Mouse (Mus musculus) midbrain, embryonic 15.5 days (tissue): ENCODE data around the gene 1600014C23Rik. TPM values are rescaled to one million over a fixed set of nuclear protein-coding genes. Genes with fewer than 3 reads are reported as not detected.

Experiments used
- ATAC-seq: fragments of 200-750 bp; cut with Nextera tagmentation; replicated peaks from 2 replicates; pipeline ENCODE4 v1.8.0; 2017; ENCODE audit warnings: moderate TSS enrichment
- H3K27ac ChIP-seq: fragments of 300-500 bp; sonication (generic); 2 replicates; pipeline ENCODE4 v1.5.1; 2015; ENCODE audit warnings: mild to moderate bottlenecking, inconsistent platforms
- H3K27me3 ChIP-seq: fragments of 300-500 bp; sonication (generic); replicated peaks from 2 replicates; pipeline ENCODE4 v1.6.1; 2015; ENCODE audit warnings: inconsistent platforms
- H3K36me3 ChIP-seq: fragments of 300-500 bp; sonication (generic); replicated peaks from 2 replicates; pipeline ENCODE4 v1.6.1; 2015; ENCODE audit warnings: inconsistent platforms
- H3K4me1 ChIP-seq: fragments of 300-500 bp; sonication (generic); 2 replicates; pipeline ENCODE4 v1.6.1; 2015; ENCODE audit warnings: inconsistent platforms
- H3K4me2 ChIP-seq: fragments of 300-500 bp; sonication (generic); 2 replicates; pipeline ENCODE4 v1.6.1; 2015; ENCODE audit warnings: inconsistent platforms, mild to moderate bottlenecking, moderate library complexity
- H3K4me3 ChIP-seq: fragments of 300-500 bp; sonication (generic); 2 replicates; pipeline ENCODE4 v1.5.1; 2015; ENCODE audit warnings: mild to moderate bottlenecking, inconsistent platforms
- H3K9ac ChIP-seq: fragments of 300-500 bp; sonication (generic); 2 replicates; pipeline ENCODE4 v1.6.1; 2015; ENCODE audit warnings: mild to moderate bottlenecking, inconsistent platforms
- H3K9me3 ChIP-seq: fragments of 300-500 bp; sonication (generic); 2 replicates; pipeline ENCODE4 v1.6.1; 2016; ENCODE audit warnings: inconsistent platforms
- WGBS: fragments of 180-500 bp; shearing (Covaris S2); methylation state at CpG from one replicate; pipeline ENCODE4 v1.1.7; 2015; ENCODE audit warnings: mixed read lengths; 5-methylcytosine and 5-hydroxymethylcytosine counted together
- polyA plus RNA-seq: library from polyadenylated mRNA; unstranded; fragments of >200 nt; fragmentation: Nextera tagmentation; extraction: Ambion mirVana; gene quantifications from 2 replicates; pipeline ENCODE4 v1.2.1, GENCODE M21; 2015

Gene 1600014C23Rik
- polyA plus RNA-seq, 1 experiment from 2014 or later = 0.61 TPM

- H3K9ac ChIP-seq = no peak overlapping the region
- no peaks in the 10 kb centered on the region for H3K36me3 ChIP-seq
- H3K9me3 ChIP-seq = no peaks in the 10 kb centered on the region
- no peak overlapping the region for H3K4me3 ChIP-seq
- ATAC-seq = no peak
- no peaks in the 10 kb centered on the region for H3K4me1 ChIP-seq
- WGBS = 79% methylated on average over 8 of the region's 8 CpGs
- no peak overlapping the region for H3K4me2 ChIP-seq
- H3K27ac ChIP-seq = no peak overlapping the region
- H3K27me3 ChIP-seq = no peaks in the 10 kb centered on the region
These were observed 23.2 kb downstream of the 1600014C23Rik start for GRCm38 (mm10) chr17:45710407-45710806.

GRCm38 (mm10) chr17:45709829-45710228 lies 23.8 kb downstream of the 1600014C23Rik start:
- Histone ChIP-seq H3K4me1 (no peaks in the 10 kb centered on the region), H3K9ac (no peak overlapping the region), H3K4me2 (no peak overlapping the region), H3K27me3 (no peaks in the 10 kb centered on the region), H3K36me3 (no peaks in the 10 kb centered on the region), H3K4me3 (no peak overlapping the region), H3K9me3 (no peaks in the 10 kb centered on the region), H3K27ac (no peak overlapping the region)
- WGBS = 58% methylated on average over 3 of the region's 3 CpGs
- no peak for ATAC-seq

GRCm38 (mm10) chr17:45708179-45708578 lies 25.5 kb downstream of the 1600014C23Rik start:
- Histone ChIP-seq H3K27ac (no peak overlapping the region), H3K9ac (no peak overlapping the region), H3K4me3 (no peak overlapping the region), H3K4me2 (no peak overlapping the region), H3K9me3 (no peaks in the 10 kb centered on the region), H3K27me3 (no peaks in the 10 kb centered on the region), H3K36me3 (no peaks in the 10 kb centered on the region), H3K4me1 (no peaks in the 10 kb centered on the region)
- no peak for ATAC-seq
- 84% methylated on average over 8 of the region's 8 CpGs for WGBS

- Histone ChIP-seq H3K36me3 (no peaks in the 10 kb centered on the region), H3K4me3 (no peak overlapping the region), H3K9me3 (no peaks in the 10 kb centered on the region), H3K27me3 (no peaks in the 10 kb centered on the region), H3K4me1 (no peaks in the 10 kb centered on the region), H3K27ac (no peak overlapping the region), H3K9ac (no peak overlapping the region), H3K4me2 (no peak overlapping the region)
- 22% methylated on average over 3 of the region's 3 CpGs for WGBS
- ATAC-seq = no peak
These were observed 26.3 kb downstream of the 1600014C23Rik start for GRCm38 (mm10) chr17:45707376-45707775.

- no peaks in the 10 kb centered on the region for H3K9me3 ChIP-seq
- H3K4me3 ChIP-seq = no peak overlapping the region
- WGBS = 81% methylated on average over 5 of the region's 5 CpGs
- H3K27me3 ChIP-seq = no peaks in the 10 kb centered on the region
- H3K4me2 ChIP-seq = no peak overlapping the region
- no peaks in the 10 kb centered on the region for H3K36me3 ChIP-seq
- H3K27ac ChIP-seq = no peak overlapping the region
- ATAC-seq = no peak
- H3K4me1 ChIP-seq = no peaks in the 10 kb centered on the region
- H3K9ac ChIP-seq = no peak overlapping the region
These were observed 26.8 kb downstream of the 1600014C23Rik start for GRCm38 (mm10) chr17:45706796-45707195.

GRCm38 (mm10) chr17:45703187-45703586 lies 30.5 kb downstream of the 1600014C23Rik start:
- Histone ChIP-seq H3K4me3 (no peak overlapping the region), H3K27ac (no peak overlapping the region), H3K4me1 (peaks cover 4% of the 10 kb centered on the region; the same call in 1 of the 2 replicates), H3K9me3 (no peaks in the 10 kb centered on the region), H3K27me3 (no peaks in the 10 kb centered on the region), H3K36me3 (0 out of 2 replicates have a peak, but pooled peaks cover under 1% of the 10 kb centered on the region), H3K4me2 (no peak overlapping the region), H3K9ac (no peak overlapping the region)
- no peak for ATAC-seq
- 62% methylated on average over 7 of the region's 7 CpGs for WGBS

GRCm38 (mm10) chr17:45702254-45702653 lies 31.4 kb downstream of the 1600014C23Rik start:
- no peak overlapping the region for H3K9ac ChIP-seq
- H3K4me2 ChIP-seq = no peak overlapping the region
- H3K9me3 ChIP-seq = no peaks in the 10 kb centered on the region
- ATAC-seq = no peak
- peaks cover 4% of the 10 kb centered on the region; the same call in 1 of the 2 replicates for H3K4me1 ChIP-seq
- no peak overlapping the region for H3K4me3 ChIP-seq
- H3K27ac ChIP-seq = no peak overlapping the region
- H3K36me3 ChIP-seq = 0 out of 2 replicates have a peak, but pooled peaks cover 6% of the 10 kb centered on the region
- no peaks in the 10 kb centered on the region for H3K27me3 ChIP-seq
- WGBS = 56% methylated on average over 4 of the region's 4 CpGs

- ATAC-seq = no peak
- H3K4me2 ChIP-seq = no peak overlapping the region
- 63% methylated on average over 9 of the region's 9 CpGs for WGBS
- no peak overlapping the region for H3K4me3 ChIP-seq
- H3K36me3 ChIP-seq = 0 out of 2 replicates have a peak, but pooled peaks cover 6% of the 10 kb centered on the region
- no peak overlapping the region for H3K9ac ChIP-seq
- H3K27ac ChIP-seq = no peak overlapping the region
- peaks cover 4% of the 10 kb centered on the region; the same call in 1 of the 2 replicates for H3K4me1 ChIP-seq
- H3K9me3 ChIP-seq = no peaks in the 10 kb centered on the region
- H3K27me3 ChIP-seq = no peaks in the 10 kb centered on the region
These were observed 32.4 kb downstream of the 1600014C23Rik start for GRCm38 (mm10) chr17:45701236-45701591.

GRCm38 (mm10) chr17:45700496-45701235 lies 33.0 kb downstream of the 1600014C23Rik start:
- Histone ChIP-seq H3K27ac (no peak overlapping the region), H3K9ac (no peak overlapping the region), H3K36me3 (0 out of 2 replicates have a peak, but pooled peaks cover 6% of the 10 kb centered on the region), H3K4me3 (no peak overlapping the region), H3K9me3 (no peaks in the 10 kb centered on the region), H3K4me2 (no peak overlapping the region), H3K27me3 (no peaks in the 10 kb centered on the region), H3K4me1 (peaks cover 4% of the 10 kb centered on the region; the same call in 1 of the 2 replicates)
- 37% methylated on average over 9 of the region's 16 CpGs for WGBS
- ATAC-seq = no peak

- H3K4me1 ChIP-seq = peaks cover 4% of the 10 kb centered on the region; the same call in 1 of the 2 replicates
- H3K9ac ChIP-seq = no peak overlapping the region
- H3K9me3 ChIP-seq = no peaks in the 10 kb centered on the region
- H3K36me3 ChIP-seq = 0 out of 2 replicates have a peak, but pooled peaks cover 6% of the 10 kb centered on the region
- H3K4me3 ChIP-seq = no peak overlapping the region
- H3K4me2 ChIP-seq = no peak overlapping the region
- no peaks in the 10 kb centered on the region for H3K27me3 ChIP-seq
- ATAC-seq = no peak
- no peak overlapping the region for H3K27ac ChIP-seq
- 94% methylated on average over 3 of the region's 3 CpGs for WGBS
These were observed 34.5 kb downstream of the 1600014C23Rik start for GRCm38 (mm10) chr17:45699039-45699740.

GRCm38 (mm10) chr17:45698368-45698767 lies 35.3 kb downstream of the 1600014C23Rik start:
- H3K36me3 ChIP-seq = 0 out of 2 replicates have a peak, but pooled peaks cover 6% of the 10 kb centered on the region

GRCm38 (mm10) chr17:45696981-45697380 lies 36.7 kb downstream of the 1600014C23Rik start:
- no peak overlapping the region for H3K9ac ChIP-seq
- H3K27ac ChIP-seq = no peak overlapping the region
- peaks cover 4% of the 10 kb centered on the region; the same call in 1 of the 2 replicates for H3K4me1 ChIP-seq
- WGBS = 94% methylated on average over 9 of the region's 9 CpGs
- no peaks in the 10 kb centered on the region for H3K27me3 ChIP-seq
- H3K4me2 ChIP-seq = no peak overlapping the region
- no peaks in the 10 kb centered on the region for H3K9me3 ChIP-seq
- no peak overlapping the region for H3K4me3 ChIP-seq
- ATAC-seq = no peak
- H3K36me3 ChIP-seq = 0 out of 2 replicates have a peak, but pooled peaks cover 6% of the 10 kb centered on the region

More at GRCm38 (mm10) chr17:45698368-45698767, 35.3 kb downstream of the 1600014C23Rik start:
- no peak overlapping the region for H3K4me2 ChIP-seq
- H3K9me3 ChIP-seq = no peaks in the 10 kb centered on the region
- H3K4me1 ChIP-seq = peaks cover 4% of the 10 kb centered on the region; the same call in 1 of the 2 replicates
- no peak overlapping the region for H3K9ac ChIP-seq
- 92% methylated on average over 6 of the region's 6 CpGs for WGBS
- H3K27me3 ChIP-seq = no peaks in the 10 kb centered on the region
- H3K4me3 ChIP-seq = no peak overlapping the region
- ATAC-seq = no peak
- H3K27ac ChIP-seq = no peak overlapping the region
